Mouse (Mus musculus) stomach, embryonic 14.5 days (tissue): ENCODE measurements around the gene Gna11. TPM values are rescaled to one million over a fixed set of nuclear protein-coding genes. Genes with fewer than 3 reads are reported as not detected.

Experiments
- ATAC-seq: fragments of 200-750 bp; cut with Nextera tagmentation; 2 replicates; pipeline ENCODE4 v1.8.0; 2017; ENCODE audit warnings: low read depth, moderate TSS enrichment; ENCODE audit not compliant: insufficient number of reproducible peaks, insufficient read depth, low FRiP score
- H3K27ac ChIP-seq: fragments of 300-500 bp; sonication (generic); 2 replicates; pipeline ENCODE4 v1.5.1; 2014; ENCODE audit warnings: mild to moderate bottlenecking, low read length, moderate library complexity, mixed read lengths
- H3K27me3 ChIP-seq: fragments of 300-500 bp; sonication (generic); 2 replicates; pipeline ENCODE4 v1.6.1; 2014; ENCODE audit warnings: low read length, control low read depth, mixed read lengths; ENCODE audit not compliant: control insufficient read depth, insufficient read depth
- H3K36me3 ChIP-seq: fragments of 300-500 bp; sonication (generic); 2 replicates; pipeline ENCODE4 v1.6.1; 2014; ENCODE audit warnings: mild to moderate bottlenecking, control low read depth, low read length, moderate library complexity, mixed read lengths; ENCODE audit not compliant: control insufficient read depth, insufficient read depth
- H3K4me1 ChIP-seq: fragments of 300-500 bp; sonication (generic); 2 replicates; pipeline ENCODE4 v1.6.1; 2014; ENCODE audit warnings: low read length, control low read depth, mixed read lengths; ENCODE audit not compliant: control insufficient read depth, insufficient read depth
- H3K4me2 ChIP-seq: fragments of 300-500 bp; sonication (generic); replicated peaks from 2 replicates; pipeline ENCODE4 v1.6.1; 2014; ENCODE audit warnings: low read depth, low read length, control low read depth
- H3K4me3 ChIP-seq: fragments of 300-500 bp; sonication (generic); 2 replicates; pipeline ENCODE4 v1.5.1; 2014; ENCODE audit warnings: low read depth, low read length, control low read depth
- H3K9ac ChIP-seq: fragments of 300-500 bp; sonication (generic); replicated peaks from 2 replicates; pipeline ENCODE4 v1.6.1; 2014; ENCODE audit warnings: low read depth, mild to moderate bottlenecking, control low read depth, low read length, moderate library complexity, mixed read lengths
- H3K9me3 ChIP-seq: fragments of 300-500 bp; sonication (generic); 2 replicates; pipeline ENCODE4 v1.6.1; 2016; ENCODE audit warnings: low read depth, low read length, control low read depth; ENCODE audit not compliant: control insufficient read depth
- WGBS: fragments of 180-500 bp; shearing (Covaris S2); extraction: QIAGEN DNeasy Blood & Tissue Kit; methylation state at CpG from one replicate; pipeline ENCODE4 v1.1.7; 2014; 5-methylcytosine and 5-hydroxymethylcytosine counted together
- polyA plus RNA-seq: library from polyadenylated mRNA; unstranded; fragments of >200 nt; fragmentation: Nextera tagmentation; extraction: Ambion mirVana; gene quantifications from 2 replicates; pipeline ENCODE4 v1.2.1, GENCODE M21; 2014

Gene Gna11
- polyA plus RNA-seq, 1 experiment from 2014 or later, result 89.3 TPM

- Histone ChIP-seq H3K36me3 (peaks cover 37% of the 10 kb centered on the region), H3K4me2 (peak overlapping the region; percentile 3), H3K4me3 (0 out of 2 replicates have a peak overlapping the region, but pooled peaks have one; percentile 2), H3K27ac (no peak overlapping the region), H3K9ac (no peak overlapping the region), H3K27me3 (no peaks in the 10 kb centered on the region), H3K9me3 (no peaks in the 10 kb centered on the region), H3K4me1 (peaks cover 36% of the 10 kb centered on the region)
- 68% methylated on average over 6 of the region's 6 CpGs for WGBS
- no peak for ATAC-seq
These were observed 17.4 kb upstream of the Gna11 start for GRCm38 (mm10) chr10:81562411-81562810.

- H3K4me2 ChIP-seq, result peak overlapping the region; percentile 53
- ATAC-seq, result no peak
- H3K27me3 ChIP-seq, result no peaks in the 10 kb centered on the region
- peak overlapping the region; percentile 96 for H3K4me3 ChIP-seq
- H3K36me3 ChIP-seq, result peaks cover 26% of the 10 kb centered on the region
- peak overlapping the region; percentile 95; the same call in 1 of the 2 replicates for H3K9ac ChIP-seq
- no peaks in the 10 kb centered on the region; the same call in 1 of the 2 replicates for H3K9me3 ChIP-seq
- peak overlapping the region; percentile 95; the same call in 1 of the 2 replicates for H3K27ac ChIP-seq
- 12% methylated on average over 16 of the region's 16 CpGs for WGBS
- peaks cover 36% of the 10 kb centered on the region for H3K4me1 ChIP-seq
These were observed 15.9 kb upstream of the Gna11 start for GRCm38 (mm10) chr10:81560719-81561459.

GRCm38 (mm10) chr10:81559627-81560539, 14.9 kb upstream of the Gna11 start:
- H3K27me3 ChIP-seq, result no peaks in the 10 kb centered on the region
- peak overlapping the region; percentile 95 for H3K27ac ChIP-seq
- peak; percentile 24; the same call in 1 of the 2 replicates for ATAC-seq
- H3K4me2 ChIP-seq, result peak overlapping the region; percentile 53
- H3K36me3 ChIP-seq, result peaks cover 16% of the 10 kb centered on the region
- 1% methylated on average over 29 of the region's 36 CpGs for WGBS
- H3K4me1 ChIP-seq, result peaks cover 35% of the 10 kb centered on the region
- peak overlapping the region; percentile 96 for H3K4me3 ChIP-seq
- H3K9me3 ChIP-seq, result no peaks in the 10 kb centered on the region; the same call in 1 of the 2 replicates
- peak overlapping the region; percentile 95 for H3K9ac ChIP-seq

- ATAC-seq, result peak; percentile 70
- Histone ChIP-seq H3K27me3 (no peaks in the 10 kb centered on the region), H3K4me3 (peak within 1 kb of the TSS; percentile 96), H3K36me3 (peaks cover 10% of the 10 kb centered on the region), H3K4me1 (peaks cover 28% of the 10 kb centered on the region), H3K27ac (peak within 1 kb of the TSS; percentile 95), H3K9ac (peak within 1 kb of the TSS; percentile 95), H3K9me3 (no peaks in the 10 kb centered on the region; the same call in 1 of the 2 replicates), H3K4me2 (peak within 1 kb of the TSS; percentile 53)
- under 1% methylated on average over 29 of the region's 53 CpGs for WGBS
These were observed 14.2 kb upstream of the Gna11 start, which contains the start of gene Aes for GRCm38 (mm10) chr10:81559163-81559626. Gene Aes, plus strand, starts transcription at chr10:81559488.

- Histone ChIP-seq H3K36me3 (peaks cover 7% of the 10 kb centered on the region; the same call in 1 of the 2 replicates), H3K4me2 (no peak overlapping the region), H3K27ac (no peak overlapping the region), H3K27me3 (no peaks in the 10 kb centered on the region), H3K4me1 (peaks cover 14% of the 10 kb centered on the region; the same call in 1 of the 2 replicates), H3K9ac (no peak overlapping the region), H3K4me3 (no peak overlapping the region), H3K9me3 (no peaks in the 10 kb centered on the region; the same call in 1 of the 2 replicates)
- 41% methylated on average over 1 of the region's 1 CpGs for WGBS
- no peak for ATAC-seq
These were observed 12.5 kb upstream of the Gna11 start for GRCm38 (mm10) chr10:81557491-81557890.

GRCm38 (mm10) chr10:81556282-81556681, 11.3 kb upstream of the Gna11 start:
- Histone ChIP-seq H3K27me3 (no peaks in the 10 kb centered on the region), H3K9ac (no peak overlapping the region), H3K36me3 (peaks cover 2% of the 10 kb centered on the region; the same call in 1 of the 2 replicates), H3K4me1 (peaks cover 6% of the 10 kb centered on the region; the same call in 1 of the 2 replicates), H3K9me3 (no peaks in the 10 kb centered on the region; the same call in 1 of the 2 replicates), H3K4me2 (no peak overlapping the region), H3K4me3 (no peak overlapping the region), H3K27ac (no peak overlapping the region)
- WGBS, result 76% methylated on average over 3 of the region's 3 CpGs
- ATAC-seq, result no peak

- no peak overlapping the region for H3K27ac ChIP-seq
- peaks cover 2% of the 10 kb centered on the region; the same call in 1 of the 2 replicates for H3K4me1 ChIP-seq
- H3K4me3 ChIP-seq, result no peak overlapping the region
- no peaks in the 10 kb centered on the region for H3K36me3 ChIP-seq
- ATAC-seq, result no peak
- 76% methylated on average over 6 of the region's 6 CpGs for WGBS
- no peaks in the 10 kb centered on the region for H3K27me3 ChIP-seq
- no peak overlapping the region for H3K4me2 ChIP-seq
- no peak overlapping the region for H3K9ac ChIP-seq
- H3K9me3 ChIP-seq, result no peaks in the 10 kb centered on the region; the same call in 1 of the 2 replicates
These were observed 9.1 kb upstream of the Gna11 start for GRCm38 (mm10) chr10:81553807-81554755.
